Mouse (Mus musculus) Muller cell, postnatal 12 days (primary cell): Measurements from ENCODE around the gene Kpna4.
"Not testable (repeated sequence)": the region's sequence is repeated elsewhere in the genome, so short reads cannot be mapped to it uniquely, and the experiment has no call there.

Experiments
- DNase-seq: peaks from one replicate; pipeline ENCODE4 v3.0.0-alpha.2; 2015; ENCODE audit errors: inconsistent ontology term

Kpna4 gene

DNA sequence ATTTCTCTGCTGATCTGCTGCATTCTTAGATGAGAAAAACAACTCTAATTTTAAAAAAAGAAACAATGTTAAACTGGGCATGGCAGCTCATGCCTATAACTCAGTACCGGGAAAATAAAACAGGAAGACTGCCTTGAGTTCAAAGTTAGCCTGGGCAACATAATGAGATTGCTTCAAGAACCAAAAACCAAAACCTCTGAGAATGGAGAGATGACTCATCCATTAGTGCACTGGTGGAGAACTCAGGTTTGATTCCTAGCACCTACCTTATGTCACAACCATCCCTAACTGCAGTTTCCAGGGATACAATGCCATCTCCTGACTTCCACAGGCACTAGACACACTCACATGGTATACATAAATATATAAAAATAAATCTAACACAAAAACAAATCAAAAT, 17.8 kb downstream of the Kpna4 start:
- no peak for DNase-seq

DNA sequence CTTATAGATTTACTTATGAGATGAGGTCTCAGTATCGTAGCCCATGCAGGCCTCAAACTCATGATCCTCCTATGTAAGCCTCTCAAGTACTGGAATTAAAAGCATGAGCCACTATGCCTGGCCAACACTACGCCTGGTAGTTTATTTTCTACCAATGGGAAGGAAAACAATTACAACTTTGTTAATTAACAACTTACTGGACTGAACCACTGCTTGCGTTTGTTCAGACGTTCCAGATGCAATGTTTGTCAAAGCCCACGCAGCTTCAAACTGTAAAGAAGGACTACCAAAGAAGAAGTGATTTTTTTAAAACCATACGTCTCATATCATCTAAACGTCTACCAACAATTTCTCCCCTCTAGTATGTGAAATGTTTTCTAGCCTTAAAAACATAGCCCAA, 32.5 kb downstream of the Kpna4 start:
- no peak for DNase-seq

DNA sequence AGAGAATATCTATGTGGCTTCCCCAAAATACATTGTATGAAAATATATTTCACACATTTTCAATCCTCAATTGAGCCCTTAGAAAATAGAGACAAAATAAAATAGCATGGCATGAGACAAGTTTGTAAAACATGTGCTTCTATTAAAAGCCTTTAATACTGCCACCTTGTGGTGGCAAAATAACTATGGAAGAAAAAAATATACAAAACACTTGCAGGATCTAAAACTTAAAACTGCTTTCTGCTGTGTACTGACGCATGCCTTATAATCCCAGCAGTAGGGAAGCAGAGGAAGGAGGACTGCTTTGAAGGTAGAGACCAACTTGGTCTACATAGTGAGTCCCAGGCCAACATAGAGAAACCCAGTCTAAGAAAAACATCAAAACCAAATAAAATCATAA, 62.9 kb downstream of the Kpna4 start:
- DNase-seq, result no peak

DNA sequence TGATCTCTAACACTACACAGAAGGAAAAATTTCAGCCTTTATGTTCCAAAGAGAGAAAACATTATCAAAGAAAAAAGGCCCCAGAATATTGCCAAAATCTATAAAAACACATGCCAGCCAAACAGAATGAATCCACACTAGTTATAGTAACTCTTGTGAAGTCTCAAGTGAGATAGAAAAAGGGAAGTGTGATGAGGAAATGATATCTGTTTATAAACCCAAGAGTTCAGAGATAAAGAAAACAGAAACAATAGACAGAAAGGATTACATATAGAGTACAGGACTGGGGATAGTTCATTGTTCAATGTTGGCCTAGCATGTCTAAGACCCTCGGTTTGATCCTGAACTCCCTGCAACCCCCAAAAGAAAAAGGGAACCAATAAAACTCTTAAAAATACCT, 64.1 kb downstream of the Kpna4 start:
- DNase-seq, result no peak

DNA sequence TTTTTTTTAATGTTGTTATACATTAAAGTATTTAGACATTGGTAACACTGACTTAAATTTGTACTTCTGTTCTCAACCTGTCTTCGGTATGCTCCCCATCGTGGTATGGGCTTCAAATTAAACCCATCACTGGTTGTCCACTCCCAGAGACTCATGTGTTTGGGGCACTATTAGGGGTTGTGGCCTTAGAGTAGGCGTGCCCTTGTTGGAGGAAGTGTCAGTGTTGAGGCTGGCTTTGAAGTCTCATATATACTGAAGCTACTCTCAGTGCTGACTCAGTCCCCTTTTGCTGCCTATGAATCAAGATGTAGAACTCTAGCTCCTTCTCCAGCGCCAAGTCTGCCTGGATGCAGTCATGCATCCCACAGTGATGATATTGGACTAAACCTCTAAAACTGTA, 66.2 kb downstream of the Kpna4 start:
- DNase-seq, result no peak

DNA sequence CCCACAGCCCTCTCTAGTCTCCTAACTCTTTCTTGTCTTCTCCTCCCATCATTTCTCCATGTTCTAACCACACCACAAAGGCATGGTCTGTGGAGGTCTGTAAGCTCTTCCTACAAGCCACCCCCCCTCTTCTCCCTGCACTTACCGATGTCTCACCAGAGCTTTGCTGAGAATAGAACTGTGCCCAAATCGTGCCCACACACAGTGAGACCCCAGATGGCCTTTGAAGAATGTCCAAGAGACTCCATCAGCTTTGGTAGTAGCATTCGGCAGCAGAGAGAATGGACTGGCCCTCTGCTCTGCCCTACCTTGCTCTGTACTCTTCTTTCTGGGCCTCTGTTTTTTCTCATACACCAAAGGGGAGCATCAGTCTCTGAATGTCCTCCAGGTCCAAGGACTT, 71.0 kb downstream of the Kpna4 start:
- no peak for DNase-seq

DNA sequence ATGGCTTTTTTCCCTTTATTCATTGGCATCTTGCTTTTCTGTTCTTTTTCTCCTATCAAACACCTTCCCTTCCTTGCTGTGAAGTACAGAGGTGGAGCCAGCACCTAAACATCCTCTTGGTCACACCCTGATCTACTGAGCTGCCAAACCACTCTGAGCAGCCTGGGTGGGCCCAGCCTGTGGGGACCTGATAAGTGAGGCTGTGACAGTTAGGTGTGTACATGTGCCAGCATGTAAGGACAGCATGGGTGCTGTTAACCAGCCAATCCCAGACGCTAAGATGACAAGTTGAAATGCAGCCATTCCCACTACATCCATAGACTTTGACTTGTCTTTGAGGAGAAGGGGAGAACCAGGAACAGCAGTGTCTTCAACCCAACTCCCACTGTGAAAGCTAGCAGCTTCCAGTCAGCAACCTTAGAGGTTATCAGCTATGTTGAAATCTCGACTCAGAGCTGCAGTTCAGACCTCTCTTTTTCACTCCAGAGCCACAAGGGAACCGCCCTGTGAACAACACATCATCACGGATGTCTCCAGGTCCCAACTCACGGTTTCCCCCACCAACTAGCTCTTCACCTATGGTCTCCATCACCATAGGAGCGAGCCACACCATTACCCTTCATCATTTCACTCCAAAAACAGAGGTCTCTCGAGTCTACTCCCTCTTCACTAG, 72.0 kb downstream of the Kpna4 start:
- no peak for DNase-seq

DNA sequence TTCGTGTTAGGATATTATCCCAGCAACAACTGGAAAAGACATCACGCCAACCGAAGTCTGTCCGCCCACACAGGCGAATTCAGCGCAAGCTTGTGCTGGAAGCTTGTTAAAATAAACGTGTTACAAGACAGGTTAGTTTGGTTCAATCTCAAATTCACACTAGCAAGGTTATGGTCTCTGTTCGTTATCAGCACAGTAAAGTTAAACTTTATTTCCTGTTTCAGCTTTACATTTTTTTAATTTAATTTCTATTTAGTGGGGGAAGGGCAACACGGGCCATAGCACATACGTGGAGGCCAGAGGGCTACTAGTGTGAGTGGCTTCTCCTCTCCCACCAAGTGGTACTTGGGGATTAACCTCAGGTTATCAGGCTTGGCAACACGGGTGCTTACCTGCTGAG, 75.0 kb downstream of the Kpna4 start:
- DNase-seq, result no peak

DNA sequence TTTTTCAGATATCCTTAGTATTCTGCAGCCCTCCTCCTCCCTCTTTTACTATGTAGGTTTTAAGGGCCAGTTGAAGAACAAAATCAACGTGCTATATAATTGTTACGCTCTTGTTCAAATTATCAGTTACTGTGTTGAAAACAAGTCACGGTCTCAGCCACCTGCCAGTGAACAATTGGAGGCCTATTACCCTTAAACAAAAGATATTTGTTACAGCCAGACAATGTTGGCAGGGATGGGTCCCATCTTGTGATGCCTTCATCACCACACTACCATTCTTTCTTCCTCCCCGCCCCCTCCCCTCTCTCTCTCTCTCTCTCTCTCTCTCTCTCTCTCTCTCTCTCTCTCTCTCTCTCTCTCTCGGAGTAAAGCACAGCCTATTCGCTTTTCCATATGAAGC, 77.9 kb downstream of the Kpna4 start:
- no peak for DNase-seq

DNA sequence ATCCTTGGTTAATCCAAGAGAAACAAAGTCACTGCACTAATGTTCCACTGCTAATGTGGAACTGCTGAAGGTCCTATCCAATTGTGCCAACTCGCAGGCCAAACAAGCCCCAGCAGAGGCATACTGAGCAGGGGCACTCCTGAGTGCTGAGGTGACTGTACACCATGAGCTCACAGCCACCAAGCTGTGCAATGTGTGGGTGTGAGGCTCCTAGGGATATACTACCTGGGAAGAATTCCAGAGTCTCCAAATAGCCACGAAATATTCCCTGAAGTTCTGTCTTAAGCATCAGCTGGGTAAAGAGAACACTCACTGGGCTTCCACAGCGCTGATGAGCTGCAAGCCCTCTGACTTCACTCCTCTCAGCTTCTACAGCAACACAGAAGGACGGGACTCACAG, 79.2 kb downstream of the Kpna4 start:
- no peak for DNase-seq

DNA sequence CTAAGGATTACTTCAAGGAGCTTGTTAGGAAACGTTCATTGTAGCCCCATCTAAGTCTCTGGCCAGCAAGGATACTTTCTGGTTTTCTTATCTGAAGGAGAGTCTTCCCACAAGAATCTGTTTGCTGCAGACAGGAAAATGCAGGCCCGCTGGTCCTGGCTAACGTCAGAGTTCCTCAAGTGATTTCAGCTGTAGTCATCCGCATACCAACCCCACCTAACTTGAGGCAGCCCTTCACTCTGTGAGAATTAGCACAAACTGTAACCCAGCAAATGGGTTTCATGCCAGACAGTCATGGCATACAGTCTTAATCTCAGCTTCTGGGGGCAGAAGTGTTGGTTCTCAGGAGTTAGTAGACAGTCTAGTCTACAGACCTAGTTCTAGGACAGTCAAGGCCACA, 80.4 kb downstream of the Kpna4 start:
- peak; percentile 64 for DNase-seq

DNA sequence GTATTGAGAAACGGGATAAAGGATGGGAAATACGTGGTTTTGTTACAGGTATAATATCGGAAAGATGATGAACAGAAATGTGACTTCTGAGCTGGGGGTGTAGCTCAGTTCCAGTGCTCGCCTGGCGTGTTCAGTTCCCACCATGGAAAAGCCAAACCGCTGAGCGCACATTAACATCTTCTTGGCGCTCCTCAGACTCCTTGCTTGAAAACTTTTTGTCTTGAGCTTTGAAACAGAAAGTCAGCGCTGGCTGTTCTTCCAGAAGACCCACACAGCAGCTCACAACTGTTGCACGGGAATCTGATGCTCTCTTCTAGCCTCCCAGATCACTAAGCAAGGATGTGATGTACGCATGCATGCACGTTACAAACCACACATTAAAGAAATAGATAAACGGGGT, 81.2 kb downstream of the Kpna4 start:
- no peak for DNase-seq

DNA sequence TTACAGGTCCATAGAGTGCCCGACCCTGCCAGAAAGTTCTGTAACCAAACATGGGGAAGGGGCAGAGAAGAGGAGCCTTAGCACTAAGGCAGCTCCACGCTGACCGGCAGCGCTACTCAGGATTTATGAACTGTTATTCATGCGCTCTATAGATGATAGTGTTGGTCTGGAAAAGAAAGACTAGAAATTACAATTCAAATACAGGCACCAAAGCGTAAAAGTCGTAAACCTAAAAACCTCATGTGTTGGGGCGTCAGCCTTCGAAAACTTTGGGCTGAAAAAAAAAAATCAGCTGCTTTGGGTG, 81.6 kb downstream of the Kpna4 start:
- no peak for DNase-seq

DNA sequence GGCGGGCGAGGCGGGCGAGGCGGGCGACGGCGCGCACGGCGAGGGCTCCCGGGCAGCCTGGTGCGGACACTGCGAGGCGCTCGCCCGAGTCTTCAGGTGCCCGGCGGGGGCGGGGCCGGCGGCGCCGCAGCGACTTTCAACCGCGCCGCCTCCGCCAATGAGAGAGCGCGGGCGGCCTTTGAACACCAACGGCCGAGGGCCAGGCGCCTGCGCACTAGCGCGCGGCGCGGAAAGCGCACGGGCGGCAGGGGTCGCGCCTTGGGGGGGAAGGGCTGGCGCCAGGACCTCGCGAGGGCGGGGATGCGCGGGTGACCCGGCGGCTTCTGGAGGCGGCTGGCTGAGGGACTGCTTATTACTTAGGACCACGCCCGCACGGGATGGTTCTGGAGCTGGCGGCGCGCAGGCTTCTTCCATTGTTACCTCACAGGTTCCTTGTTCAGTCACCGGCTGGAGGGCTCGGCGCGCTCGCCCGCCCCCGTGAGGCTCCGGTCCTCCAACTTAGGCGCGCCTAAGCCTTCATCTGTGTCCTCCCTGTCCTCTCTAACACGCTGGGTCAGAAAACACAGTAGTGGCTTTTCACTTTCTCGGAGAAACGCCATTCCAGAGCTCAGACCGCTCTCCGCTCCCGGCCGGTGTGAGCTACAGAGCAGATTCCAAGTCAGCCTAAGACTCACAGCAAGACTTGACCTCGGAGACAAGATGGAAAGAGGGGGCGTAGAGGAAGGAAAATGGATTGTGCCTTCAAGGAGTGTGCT, 82.1 kb downstream of the Kpna4 start, which contains the start of gene Trim59:
Gene Trim59, minus strand, starts transcription at position 111 of the 755 bp plus-strand sequence.
- peak; percentile 96 for DNase-seq

DNA sequence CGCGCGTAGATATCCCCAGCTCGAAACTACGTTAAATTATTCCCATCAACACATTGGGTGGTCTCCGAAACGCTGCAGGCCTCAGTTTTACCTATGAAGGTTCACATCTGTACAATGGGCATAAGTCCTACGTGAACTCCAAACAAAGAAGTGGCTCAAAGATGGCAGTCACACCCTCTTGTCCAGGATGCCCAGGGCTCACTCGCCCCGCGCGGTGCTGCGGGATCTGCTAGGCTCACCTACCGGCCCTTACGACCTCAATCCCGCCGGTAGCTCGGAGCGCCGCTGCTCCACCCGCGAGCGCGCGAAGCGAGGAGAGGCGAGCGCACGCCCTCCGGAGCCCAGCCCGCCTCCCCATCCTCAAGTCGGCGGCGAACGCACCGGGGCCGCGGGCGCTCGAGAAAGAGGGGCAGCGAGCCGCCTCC, 82.7 kb downstream of the Kpna4 start:
- DNase-seq, result no peak

DNA sequence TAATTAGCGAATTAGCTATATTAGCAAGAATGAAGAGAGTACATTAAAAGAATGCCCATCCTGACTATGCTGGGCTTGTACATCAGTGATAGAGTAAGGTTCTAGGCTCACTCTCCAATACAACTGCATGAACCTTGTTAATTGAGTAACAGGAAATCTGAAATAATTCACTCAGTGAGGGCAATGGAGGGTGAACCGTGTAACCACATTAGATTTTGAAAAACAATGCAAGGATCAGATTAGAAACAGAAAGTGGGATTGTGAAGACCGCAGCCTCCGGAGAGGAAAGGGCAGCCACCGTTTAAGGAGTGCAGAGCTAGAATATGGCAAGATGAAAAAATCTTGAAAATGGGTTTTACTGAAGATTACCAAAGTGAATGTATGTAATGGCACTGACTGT, 85.6 kb downstream of the Kpna4 start:
- peak; percentile 65 for DNase-seq

DNA sequence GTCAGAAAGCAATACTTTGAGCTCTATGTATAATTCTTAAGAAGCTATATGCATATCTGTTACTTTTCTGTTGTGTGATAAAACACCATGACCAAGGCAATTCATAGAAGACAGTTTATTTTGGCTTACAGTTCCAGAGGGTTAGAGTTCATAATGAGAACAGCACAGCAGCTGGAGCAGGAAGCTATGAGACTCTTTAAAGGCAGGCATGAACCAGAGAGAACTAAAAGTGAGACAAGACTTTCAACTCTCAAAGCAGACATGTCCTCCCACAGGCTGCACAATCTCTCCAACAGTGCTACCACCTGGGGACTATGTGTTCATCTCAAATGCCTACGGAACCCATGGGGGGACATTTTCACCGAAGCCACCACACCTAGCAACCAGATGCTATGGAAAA, 86.8 kb downstream of the Kpna4 start:
- DNase-seq, result no peak

DNA sequence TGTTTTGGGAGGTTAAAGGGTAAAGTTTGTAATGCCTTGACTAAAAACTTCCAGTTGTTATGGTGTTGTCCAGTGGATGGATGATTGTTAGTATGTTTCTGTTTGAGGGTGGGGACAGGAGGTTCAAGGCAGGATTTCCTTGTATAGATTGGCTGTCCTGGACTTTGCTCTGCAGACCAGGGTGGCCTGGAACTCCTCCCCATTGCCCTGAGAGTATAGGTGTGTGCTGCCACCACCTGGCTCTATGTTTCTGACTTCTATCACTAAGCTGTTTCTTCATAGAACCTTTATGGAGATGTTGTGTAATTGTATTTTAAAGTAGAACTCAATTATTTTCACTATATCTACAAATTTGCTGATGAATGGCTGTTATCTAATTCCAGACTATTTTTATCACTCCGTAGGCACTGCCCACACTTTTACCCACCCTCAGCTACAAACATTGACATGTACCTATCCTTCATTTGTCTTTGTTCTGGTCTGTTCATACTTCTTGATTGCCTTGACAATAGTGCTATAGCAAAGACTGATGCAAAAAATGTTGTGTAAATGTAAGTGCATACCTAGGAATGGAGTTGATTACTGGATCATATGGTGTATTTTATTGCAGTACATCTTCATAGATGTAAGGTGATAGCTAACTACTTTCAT, 100.7 kb downstream of the Kpna4 start:
- no peak for DNase-seq

DNA sequence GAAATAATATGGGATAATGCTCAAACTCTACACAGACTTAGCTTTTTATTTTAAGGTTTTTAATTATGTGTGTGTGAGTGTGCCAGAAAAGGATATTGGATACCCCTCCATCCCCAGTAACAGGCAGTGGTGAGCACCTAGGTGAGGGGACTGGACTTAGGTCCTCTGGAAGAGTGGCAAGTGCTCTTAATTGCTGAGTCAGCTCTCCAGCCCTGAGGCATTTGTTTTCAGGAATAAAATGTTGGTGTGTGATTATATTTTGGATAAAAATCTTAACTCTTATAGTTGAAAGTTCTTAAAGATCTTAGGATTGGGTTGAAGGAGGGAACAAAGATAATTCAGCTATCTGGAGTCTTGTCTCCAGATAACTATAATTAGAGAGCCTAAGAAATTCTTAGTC, 106.1 kb downstream of the Kpna4 start:
- DNase-seq, result no peak

DNA sequence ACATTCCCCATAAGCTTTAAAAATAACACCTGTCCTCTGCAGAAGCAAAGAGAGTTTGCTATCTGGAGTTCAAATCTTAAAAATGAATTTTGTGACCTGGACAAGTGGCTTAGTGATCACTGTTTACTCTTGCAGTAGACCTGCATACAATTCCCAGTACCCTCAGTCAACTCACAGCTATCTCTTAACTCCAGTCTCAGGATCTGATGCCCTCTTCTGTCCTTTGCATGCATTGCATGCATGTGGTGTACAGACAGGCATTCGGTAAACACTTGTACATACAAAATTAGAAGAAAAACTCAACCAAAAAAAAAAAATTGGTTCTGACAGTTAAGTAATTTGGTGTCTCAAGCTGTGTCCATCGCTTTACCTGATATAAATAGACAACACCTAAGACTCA, 106.6 kb downstream of the Kpna4 start:
- no peak for DNase-seq

DNA sequence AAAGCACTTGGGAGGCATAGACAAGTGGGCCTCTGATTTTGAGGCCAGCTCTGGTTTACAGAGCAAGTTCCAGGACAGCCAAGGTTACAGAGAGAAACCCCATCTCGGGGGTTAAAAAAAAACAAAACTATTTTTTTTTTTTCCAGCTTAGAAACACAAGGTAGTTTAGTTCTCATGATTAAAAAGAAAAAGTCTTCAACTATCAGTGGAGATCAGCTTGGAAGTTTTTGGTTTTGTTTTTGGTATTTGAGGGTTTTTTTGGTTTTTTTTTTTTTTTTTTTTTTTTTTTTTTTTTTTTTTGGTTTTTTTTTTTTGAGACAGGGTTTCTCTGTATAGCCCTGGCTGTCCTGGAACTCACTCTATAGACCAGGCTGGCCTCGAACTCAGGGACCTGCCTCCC, 108.3 kb downstream of the Kpna4 start:
- DNase-seq, result not testable (repeated sequence)

DNA sequence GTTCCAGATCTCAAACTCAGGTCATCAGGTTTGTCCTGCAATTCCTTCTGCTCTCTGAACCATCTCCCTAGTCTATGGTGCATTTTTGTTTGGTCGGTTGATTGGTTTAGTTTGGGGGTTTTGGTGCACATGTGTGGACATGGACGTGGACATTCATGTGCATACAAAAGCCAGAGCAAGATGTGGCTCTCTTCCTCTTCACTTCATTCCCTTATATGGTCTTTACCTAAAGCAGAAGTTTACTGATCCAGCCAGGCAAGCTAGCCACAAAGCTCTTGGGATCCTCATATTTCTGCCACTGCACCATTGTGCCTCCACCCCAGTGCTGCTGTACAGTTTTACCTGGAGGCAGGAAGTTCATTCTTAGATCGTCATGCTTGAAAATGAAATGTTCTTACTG, 109.7 kb downstream of the Kpna4 start:
- DNase-seq, result no peak
